Mouse (Mus musculus): ENCODE data around the gene Pnn. TPM values are rescaled to one million over a fixed set of nuclear protein-coding genes. Genes with fewer than 3 reads are reported as not detected.

The Pnn gene
- 73.4 and 78.0 TPM in 2 replicates for polyA plus RNA-seq (2016; fragmentation: Nextera tagmentation; extraction: Ambion mirVana)

GRCm38 (mm10) chr12:59066448-59067077 is at the start of gene Pnn:
Gene Pnn (plus strand): TSS chr12:59066884.
- under 1% methylated on average over 43 of the region's 43 CpGs for WGBS
- ATAC-seq (ENCODE audit: insufficient number of reproducible peaks, low FRiP score): peak; percentile 98
- H3K27me3 ChIP-seq (replicated peaks): no peaks in the 10 kb centered on the region
- H3K4me2 ChIP-seq: peak within 1 kb of the TSS; percentile 85
- peak within 1 kb of the TSS; percentile 70 for H3K4me3 ChIP-seq
- H3K36me3 ChIP-seq: peaks cover 31% of the 10 kb centered on the region
- peak within 1 kb of the TSS; percentile 98 for H3K9ac ChIP-seq
- peak within 1 kb of the TSS; percentile 92 for H3K27ac ChIP-seq (ENCODE audit: poor library complexity, severe bottlenecking)
- peaks cover 10% of the 10 kb centered on the region; the same call in 1 of the 2 replicates for H3K4me1 ChIP-seq (replicated peaks)
- H3K9me3 ChIP-seq (replicated peaks): no peaks in the 10 kb centered on the region

- WGBS: 90% methylated on average over 8 of the region's 8 CpGs
- peaks cover 54% of the 10 kb centered on the region for H3K36me3 ChIP-seq
Observed at GRCm38 (mm10) chr12:59017970-59018369, 48.7 kb upstream of the Pnn start.

GRCm38 (mm10) chr12:59019891-59020290 is 46.8 kb upstream of the Pnn start:
- Histone ChIP-seq H3K9ac (no peak overlapping the region), H3K4me1 (replicated peaks) (no peaks in the 10 kb centered on the region), H3K4me3 (no peak overlapping the region), H3K9me3 (replicated peaks) (no peaks in the 10 kb centered on the region), H3K4me2 (no peak overlapping the region), H3K27ac (ENCODE audit: poor library complexity, severe bottlenecking) (no peak overlapping the region), H3K27me3 (replicated peaks) (no peaks in the 10 kb centered on the region), H3K36me3 (peaks cover 69% of the 10 kb centered on the region)
- WGBS: 88% methylated on average over 2 of the region's 2 CpGs
- ATAC-seq (ENCODE audit: insufficient number of reproducible peaks, low FRiP score): no peak

More at GRCm38 (mm10) chr12:59017970-59018369, 48.7 kb upstream of the Pnn start:
- H3K9me3 ChIP-seq (replicated peaks): no peaks in the 10 kb centered on the region
- no peaks in the 10 kb centered on the region for H3K27me3 ChIP-seq (replicated peaks)
- H3K9ac ChIP-seq: no peak overlapping the region
- no peak for ATAC-seq (ENCODE audit: insufficient number of reproducible peaks, low FRiP score)
- H3K4me1 ChIP-seq (replicated peaks): peaks cover 4% of the 10 kb centered on the region; the same call in 1 of the 2 replicates
- no peak overlapping the region for H3K4me3 ChIP-seq
- no peak overlapping the region for H3K27ac ChIP-seq (ENCODE audit: poor library complexity, severe bottlenecking)
- no peak overlapping the region for H3K4me2 ChIP-seq

GRCm38 (mm10) chr12:59021306-59021705 is 45.4 kb upstream of the Pnn start:
- H3K36me3 ChIP-seq: peaks cover 74% of the 10 kb centered on the region

GRCm38 (mm10) chr12:59032101-59032500 is 34.6 kb upstream of the Pnn start:
- H3K4me2 ChIP-seq: no peak overlapping the region
- no peak overlapping the region for H3K27ac ChIP-seq (ENCODE audit: poor library complexity, severe bottlenecking)
- no peaks in the 10 kb centered on the region for H3K27me3 ChIP-seq (replicated peaks)
- no peak for ATAC-seq (ENCODE audit: insufficient number of reproducible peaks, low FRiP score)
- no peaks in the 10 kb centered on the region for H3K4me1 ChIP-seq (replicated peaks)
- no peak overlapping the region for H3K4me3 ChIP-seq
- no peaks in the 10 kb centered on the region for H3K9me3 ChIP-seq (replicated peaks)
- 58% methylated on average over 5 of the region's 5 CpGs for WGBS
- H3K36me3 ChIP-seq: peaks cover 18% of the 10 kb centered on the region
- no peak overlapping the region for H3K9ac ChIP-seq

More at GRCm38 (mm10) chr12:59021306-59021705, 45.4 kb upstream of the Pnn start:
- no peak for ATAC-seq (ENCODE audit: insufficient number of reproducible peaks, low FRiP score)
- no peaks in the 10 kb centered on the region for H3K9me3 ChIP-seq (replicated peaks)
- no peak overlapping the region for H3K27ac ChIP-seq (ENCODE audit: poor library complexity, severe bottlenecking)
- H3K9ac ChIP-seq: no peak overlapping the region
- WGBS: 86% methylated on average over 4 of the region's 4 CpGs
- H3K4me3 ChIP-seq: no peak overlapping the region
- no peaks in the 10 kb centered on the region for H3K27me3 ChIP-seq (replicated peaks)
- no peak overlapping the region for H3K4me2 ChIP-seq
- no peaks in the 10 kb centered on the region for H3K4me1 ChIP-seq (replicated peaks)

GRCm38 (mm10) chr12:59039162-59039970 is 27.3 kb upstream of the Pnn start:
- no peak for ATAC-seq (ENCODE audit: insufficient number of reproducible peaks, low FRiP score)

GRCm38 (mm10) chr12:59039971-59040844 is 26.5 kb upstream of the Pnn start:
- peak overlapping the region; percentile 61 for H3K4me2 ChIP-seq
- peak; percentile 75 for ATAC-seq (ENCODE audit: insufficient number of reproducible peaks, low FRiP score)

More at GRCm38 (mm10) chr12:59039162-59039970, 27.3 kb upstream of the Pnn start:
- Histone ChIP-seq H3K27ac (ENCODE audit: poor library complexity, severe bottlenecking) (peak overlapping the region; percentile 89), H3K4me3 (0 out of 2 replicates have a peak overlapping the region, but pooled peaks have one; percentile 20), H3K4me2 (peak overlapping the region; percentile 61; the same call in 1 of the 2 replicates), H3K9ac (no peak overlapping the region), H3K36me3 (peaks cover 30% of the 10 kb centered on the region), H3K4me1 (replicated peaks) (peaks cover 7% of the 10 kb centered on the region; the same call in 1 of the 2 replicates), H3K9me3 (replicated peaks) (no peaks in the 10 kb centered on the region), H3K27me3 (replicated peaks) (no peaks in the 10 kb centered on the region)
- WGBS: 68% methylated on average over 10 of the region's 10 CpGs

GRCm38 (mm10) chr12:59040851-59041250 is 25.8 kb upstream of the Pnn start:
- Histone ChIP-seq H3K9ac (no peak overlapping the region), H3K27me3 (replicated peaks) (no peaks in the 10 kb centered on the region), H3K9me3 (replicated peaks) (no peaks in the 10 kb centered on the region), H3K4me2 (0 out of 2 replicates have a peak overlapping the region, but pooled peaks have one; percentile 61), H3K36me3 (peaks cover 44% of the 10 kb centered on the region), H3K4me3 (no peak overlapping the region), H3K4me1 (replicated peaks) (peaks cover 7% of the 10 kb centered on the region; the same call in 1 of the 2 replicates), H3K27ac (ENCODE audit: poor library complexity, severe bottlenecking) (peak overlapping the region; percentile 89)
- 30% methylated on average over 7 of the region's 7 CpGs for WGBS
- no peak for ATAC-seq (ENCODE audit: insufficient number of reproducible peaks, low FRiP score)

More at GRCm38 (mm10) chr12:59039971-59040844, 26.5 kb upstream of the Pnn start:
- Histone ChIP-seq H3K36me3 (peaks cover 38% of the 10 kb centered on the region), H3K27ac (ENCODE audit: poor library complexity, severe bottlenecking) (peak overlapping the region; percentile 89), H3K9me3 (replicated peaks) (no peaks in the 10 kb centered on the region), H3K27me3 (replicated peaks) (no peaks in the 10 kb centered on the region), H3K9ac (peak overlapping the region; percentile 34; the same call in 1 of the 2 replicates), H3K4me1 (replicated peaks) (peaks cover 7% of the 10 kb centered on the region; the same call in 1 of the 2 replicates), H3K4me3 (0 out of 2 replicates have a peak overlapping the region, but pooled peaks have one; percentile 20)
- 5% methylated on average over 23 of the region's 23 CpGs for WGBS

- Histone ChIP-seq H3K27ac (ENCODE audit: poor library complexity, severe bottlenecking) (no peak overlapping the region), H3K4me1 (replicated peaks) (no peaks in the 10 kb centered on the region), H3K4me2 (no peak overlapping the region), H3K4me3 (no peak overlapping the region), H3K36me3 (peaks cover 51% of the 10 kb centered on the region), H3K9me3 (replicated peaks) (no peaks in the 10 kb centered on the region; the same call in 1 of the 2 replicates), H3K9ac (no peak overlapping the region), H3K27me3 (replicated peaks) (no peaks in the 10 kb centered on the region)
- WGBS: 71% methylated on average over 3 of the region's 3 CpGs
- ATAC-seq (ENCODE audit: insufficient number of reproducible peaks, low FRiP score): no peak
Observed at GRCm38 (mm10) chr12:59052470-59052869, 14.2 kb upstream of the Pnn start.

- ATAC-seq (ENCODE audit: insufficient number of reproducible peaks, low FRiP score): no peak
- H3K9ac ChIP-seq: no peak overlapping the region
- H3K9me3 ChIP-seq (replicated peaks): no peaks in the 10 kb centered on the region; the same call in 1 of the 2 replicates
- no peaks in the 10 kb centered on the region for H3K4me1 ChIP-seq (replicated peaks)
- no peak overlapping the region for H3K27ac ChIP-seq (ENCODE audit: poor library complexity, severe bottlenecking)
- H3K4me3 ChIP-seq: no peak overlapping the region
- H3K4me2 ChIP-seq: no peak overlapping the region
- 72% methylated on average over 5 of the region's 5 CpGs for WGBS
- peaks cover 53% of the 10 kb centered on the region for H3K36me3 ChIP-seq
- H3K27me3 ChIP-seq (replicated peaks): no peaks in the 10 kb centered on the region
Observed at GRCm38 (mm10) chr12:59053166-59053565, 13.5 kb upstream of the Pnn start.

Data from heart, embryonic 12.5 days (tissue).